Mouse (Mus musculus) neural tube, embryonic 11.5 days (tissue): ENCODE results near the gene AC124502.3. TPM values are rescaled to one million over a fixed set of nuclear protein-coding genes. Genes with fewer than 3 reads are reported as not detected.
"Not testable (repeated sequence)": the region's sequence is repeated elsewhere in the genome, so short reads cannot be mapped to it uniquely, and the experiment has no call there.

ENCODE experiments used
- ATAC-seq: fragments of 200-750 bp; cut with Nextera tagmentation; 2 replicates; pipeline ENCODE4 v1.8.0; 2017; ENCODE audit warnings: moderate number of reproducible peaks, mild to moderate bottlenecking, moderate TSS enrichment, moderate library complexity; ENCODE audit not compliant: insufficient read depth, low FRiP score, low TSS enrichment
- DNase-seq: peaks from one replicate; pipeline ENCODE4 v3.0.0-alpha.2; 2015; ENCODE audit warnings: low spot score
- H3K27ac ChIP-seq: fragments of 300-500 bp; sonication (generic); 2 replicates; pipeline ENCODE4 v1.5.1; 2014; ENCODE audit warnings: low read depth, mild to moderate bottlenecking, low read length
- H3K27me3 ChIP-seq: fragments of 300-500 bp; sonication (generic); 2 replicates; pipeline ENCODE4 v1.6.1; 2014; ENCODE audit warnings: mild to moderate bottlenecking, low read length, mixed read lengths; ENCODE audit not compliant: control insufficient read depth, insufficient read depth
- H3K36me3 ChIP-seq: fragments of 300-500 bp; sonication (generic); 2 replicates; pipeline ENCODE4 v1.6.1; 2014; ENCODE audit warnings: mild to moderate bottlenecking, low read length, moderate library complexity, mixed read lengths; ENCODE audit not compliant: control insufficient read depth, insufficient read depth
- H3K4me1 ChIP-seq: fragments of 300-500 bp; sonication (generic); 2 replicates; pipeline ENCODE4 v1.6.1; 2014; ENCODE audit warnings: low read length, mixed read lengths; ENCODE audit not compliant: control insufficient read depth, insufficient read depth
- H3K4me2 ChIP-seq: fragments of 300-500 bp; sonication (generic); 2 replicates; pipeline ENCODE4 v1.6.1; 2014; ENCODE audit warnings: low read depth, mild to moderate bottlenecking, moderate library complexity
- H3K4me3 ChIP-seq: fragments of 300-500 bp; sonication (generic); 2 replicates; pipeline ENCODE4 v1.5.1; 2014; ENCODE audit warnings: low read depth, low read length
- H3K9ac ChIP-seq: fragments of 300-500 bp; sonication (generic); 2 replicates; pipeline ENCODE4 v1.6.1; 2014; ENCODE audit warnings: mild to moderate bottlenecking, low read length
- H3K9me3 ChIP-seq: fragments of 300-500 bp; sonication (generic); 2 replicates; pipeline ENCODE4 v1.6.1; 2016; ENCODE audit warnings: low read length; ENCODE audit not compliant: control insufficient read depth
- WGBS: fragments of 180-500 bp; shearing (Covaris S2); extraction: QIAGEN DNeasy Blood & Tissue Kit; methylation state at CpG from one replicate; pipeline ENCODE4 v1.1.7; 2014; 5-methylcytosine and 5-hydroxymethylcytosine counted together
- polyA plus RNA-seq: library from polyadenylated mRNA; unstranded; fragments of >200 nt; fragmentation: Nextera tagmentation; extraction: Ambion mirVana; gene quantifications from 2 replicates; pipeline ENCODE4 v1.2.1, GENCODE M21; 2014

Gene AC124502.3
- polyA plus RNA-seq, 1 experiment from 2014 or later, result 1.2 TPM

DNA sequence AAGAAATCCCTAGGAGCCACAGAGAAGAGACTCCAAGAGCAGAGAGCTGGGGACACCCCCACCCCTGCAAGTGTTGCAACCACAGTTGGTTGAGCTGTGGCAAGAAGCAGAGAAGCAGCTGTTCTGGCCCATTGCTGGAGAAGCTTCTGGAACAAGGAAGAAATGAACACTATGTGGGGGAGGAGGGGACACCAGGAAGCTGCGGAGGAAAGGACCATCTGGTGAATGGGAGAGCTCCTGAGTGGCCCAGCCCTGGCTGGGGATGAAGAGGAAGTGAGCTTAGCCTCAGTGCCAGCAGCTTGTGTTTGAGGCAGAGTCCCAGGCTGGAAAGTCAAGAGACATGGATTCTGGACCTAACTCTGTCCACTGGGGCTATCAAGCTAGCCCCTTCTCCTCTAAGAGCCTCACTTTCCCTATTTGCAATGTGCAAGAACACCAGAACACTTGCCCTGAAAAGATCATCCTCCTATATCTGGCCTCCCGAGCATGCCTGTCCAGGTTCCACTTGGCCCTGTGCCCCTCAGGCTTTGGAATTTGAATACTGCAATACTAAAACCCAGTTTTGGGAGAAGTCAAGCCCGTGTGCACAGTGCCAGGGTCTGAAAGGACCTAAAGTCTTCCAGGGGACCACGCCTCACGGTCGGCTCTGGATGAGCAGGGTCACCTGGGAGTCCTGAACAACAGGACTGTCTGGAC lies 39.1 kb upstream of the AC124502.3 start:
- no peak overlapping the region for H3K4me3 ChIP-seq
- WGBS, result 77% methylated on average over 6 of the region's 6 CpGs
- ATAC-seq (no peak), DNase-seq (no peak)
- H3K4me1 ChIP-seq, result 0 out of 2 replicates have a peak, but pooled peaks cover 5% of the 10 kb centered on the region
- no peak overlapping the region for H3K9ac ChIP-seq
- H3K9me3 ChIP-seq, result no peaks in the 10 kb centered on the region
- no peaks in the 10 kb centered on the region for H3K27me3 ChIP-seq
- H3K4me2 ChIP-seq, result no peak overlapping the region
- no peaks in the 10 kb centered on the region for H3K36me3 ChIP-seq
- no peak overlapping the region for H3K27ac ChIP-seq

DNA sequence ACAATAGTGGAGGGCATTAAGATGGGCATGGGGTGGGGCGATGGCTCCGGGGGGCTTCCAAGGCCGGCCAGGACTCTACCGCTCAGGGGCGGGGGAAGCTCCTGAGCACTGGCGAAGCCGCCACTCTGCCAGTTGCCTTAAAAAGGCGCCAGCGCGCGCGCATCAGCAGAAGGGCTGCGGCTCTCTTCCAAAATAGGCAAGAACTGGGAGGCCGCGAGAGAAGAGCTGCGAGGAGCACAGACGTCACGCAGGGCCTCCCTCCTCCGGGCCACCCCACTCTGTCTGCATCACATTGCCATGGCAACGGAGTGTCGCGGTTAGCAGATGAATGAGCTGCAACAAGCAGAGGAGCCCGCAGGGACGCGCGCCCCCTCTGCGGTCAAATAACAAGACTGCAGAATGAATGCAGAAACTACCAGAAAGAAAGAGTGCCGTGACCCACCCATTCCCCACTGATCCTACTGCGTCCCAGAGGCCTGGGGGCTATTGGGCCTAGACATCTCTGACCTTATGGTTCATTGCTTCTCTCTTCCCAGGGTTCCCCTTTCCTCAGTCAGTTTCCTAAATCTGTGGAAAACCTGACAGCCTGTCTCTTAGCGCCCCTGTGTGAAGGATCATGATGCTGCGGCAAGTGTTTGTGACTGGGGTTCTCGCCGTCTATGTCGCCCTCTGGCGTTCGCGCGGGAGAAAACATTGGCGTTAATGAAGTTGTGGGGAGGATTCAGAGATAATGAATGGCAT lies 36.9 kb upstream of the AC124502.3 start:
- no peaks in the 10 kb centered on the region for H3K36me3 ChIP-seq
- WGBS, result under 1% methylated on average over 39 of the region's 39 CpGs
- no peaks in the 10 kb centered on the region for H3K27me3 ChIP-seq
- ATAC-seq (peak; percentile 93), DNase-seq (peak; percentile 92)
- H3K27ac ChIP-seq, result peak overlapping the region; percentile 35; the same call in 1 of the 2 replicates
- peak overlapping the region; percentile 43 for H3K4me2 ChIP-seq
- no peaks in the 10 kb centered on the region for H3K9me3 ChIP-seq
- H3K4me1 ChIP-seq, result 0 out of 2 replicates have a peak, but pooled peaks cover 5% of the 10 kb centered on the region
- peak overlapping the region; percentile 23; the same call in 1 of the 2 replicates for H3K9ac ChIP-seq
- peak overlapping the region; percentile 21 for H3K4me3 ChIP-seq

DNA sequence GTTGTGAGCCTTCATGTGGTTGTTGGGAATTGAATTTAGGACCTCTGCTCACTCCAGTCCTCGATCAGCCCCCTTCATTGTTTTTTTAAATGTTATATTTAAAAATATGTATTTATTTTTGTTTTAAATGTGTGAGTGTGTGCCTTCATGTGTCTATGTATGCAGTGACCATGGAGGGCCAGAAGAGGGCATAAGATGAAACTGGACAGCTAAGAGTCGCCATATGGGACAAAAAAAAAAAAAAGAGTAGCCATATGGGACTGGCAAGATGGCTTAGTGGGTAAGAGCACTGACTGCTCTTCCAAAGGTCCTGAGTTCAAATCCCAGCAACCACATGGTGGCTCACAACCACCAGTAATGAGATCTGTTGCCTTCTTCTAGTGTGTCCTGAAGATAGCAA lies 35.0 kb upstream of the AC124502.3 start:
- not testable (repeated sequence) for H3K4me1 ChIP-seq, H3K4me2 ChIP-seq, H3K4me3 ChIP-seq, H3K9ac ChIP-seq, H3K27ac ChIP-seq, H3K36me3 ChIP-seq, DNase-seq, H3K9me3 ChIP-seq, H3K27me3 ChIP-seq, ATAC-seq
- WGBS, result 63% methylated on average over 2 of the region's 2 CpGs

DNA sequence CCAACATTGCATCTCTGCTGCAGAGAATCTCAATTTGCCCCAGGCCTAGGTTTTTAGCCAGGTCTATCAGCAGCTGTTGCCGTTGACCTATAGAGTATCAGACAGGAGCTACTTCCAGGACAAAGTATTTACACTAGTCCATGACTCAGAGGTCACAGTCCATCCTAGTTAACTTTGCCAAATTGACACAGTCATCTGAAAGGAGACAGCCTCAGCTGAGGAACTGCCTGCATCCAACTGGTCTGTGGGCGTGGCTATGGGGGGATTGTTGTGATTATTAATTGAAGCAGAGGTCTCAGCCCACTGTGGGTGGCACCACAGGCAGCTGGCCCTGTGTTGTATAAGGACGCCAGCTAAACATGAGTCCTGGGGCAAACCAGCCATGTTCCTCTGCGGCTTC lies 33.8 kb upstream of the AC124502.3 start:
- Histone ChIP-seq H3K36me3 (no peaks in the 10 kb centered on the region), H3K27me3 (no peaks in the 10 kb centered on the region), H3K4me2 (no peak overlapping the region), H3K4me1 (0 out of 2 replicates have a peak, but pooled peaks cover 5% of the 10 kb centered on the region), H3K9me3 (no peaks in the 10 kb centered on the region), H3K9ac (no peak overlapping the region), H3K4me3 (no peak overlapping the region), H3K27ac (no peak overlapping the region)
- ATAC-seq (no peak), DNase-seq (no peak)
- WGBS, result 59% methylated on average over 4 of the region's 4 CpGs

DNA sequence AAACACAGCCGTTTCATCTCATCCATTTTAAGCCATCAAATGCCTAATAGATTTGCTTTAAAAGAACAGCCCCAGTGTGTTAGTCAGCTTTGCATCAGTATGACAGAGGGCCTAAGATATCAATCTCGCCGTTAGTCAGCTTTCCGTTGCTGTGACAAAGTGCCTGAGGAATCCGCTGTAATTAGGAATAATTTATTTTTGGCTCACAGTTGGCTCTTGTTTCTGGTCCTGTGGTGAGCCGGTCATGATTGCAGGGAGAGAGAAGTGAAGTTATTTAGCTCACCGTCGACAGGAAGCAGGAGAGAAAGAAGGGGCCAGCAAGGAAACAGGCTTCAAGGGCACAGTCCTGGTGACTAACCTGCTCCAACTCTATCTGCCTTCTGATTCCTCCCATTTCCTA lies 25.6 kb upstream of the AC124502.3 start:
- ATAC-seq, result no peak
- no peaks in the 10 kb centered on the region for H3K36me3 ChIP-seq
- WGBS, result 81% methylated on average over 8 of the region's 8 CpGs

DNA sequence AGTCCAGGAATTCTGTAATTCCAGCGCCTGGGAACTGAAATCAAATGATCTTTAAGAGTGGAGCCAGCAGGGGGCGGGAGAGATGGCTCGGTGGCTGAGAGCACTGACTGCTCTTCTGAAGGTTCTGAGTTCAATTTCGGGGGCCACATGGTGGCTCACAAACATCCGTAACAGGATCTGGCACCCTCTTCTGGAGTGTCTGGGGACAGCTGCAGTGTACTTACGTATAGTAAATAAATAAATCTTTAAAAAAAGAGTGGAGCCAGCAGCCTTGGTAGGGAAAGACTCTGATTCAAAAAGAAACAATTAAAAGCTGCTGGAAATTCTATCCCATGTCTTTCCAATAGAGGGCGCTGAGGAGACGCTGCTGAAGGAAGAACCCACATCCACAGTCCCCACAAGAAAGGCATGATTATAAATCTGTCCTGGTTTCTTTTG lies 23.7 kb upstream of the AC124502.3 start:
- no peaks in the 10 kb centered on the region for H3K4me1 ChIP-seq
- peak; percentile 37 for DNase-seq
- no peak overlapping the region for H3K4me2 ChIP-seq
- ATAC-seq, result no peak
- H3K27ac ChIP-seq, result no peak overlapping the region
- 21% methylated on average over 8 of the region's 8 CpGs for WGBS
- H3K27me3 ChIP-seq, result no peaks in the 10 kb centered on the region
- no peak overlapping the region for H3K9ac ChIP-seq
- H3K9me3 ChIP-seq, result no peaks in the 10 kb centered on the region
- no peak overlapping the region for H3K4me3 ChIP-seq
- no peaks in the 10 kb centered on the region for H3K36me3 ChIP-seq

More for the DNA sequence above, 25.6 kb upstream of the AC124502.3 start:
- no peaks in the 10 kb centered on the region for H3K9me3 ChIP-seq
- H3K27ac ChIP-seq, result no peak overlapping the region
- H3K4me1 ChIP-seq, result no peaks in the 10 kb centered on the region
- no peak for DNase-seq
- H3K4me2 ChIP-seq, result no peak overlapping the region
- H3K27me3 ChIP-seq, result no peaks in the 10 kb centered on the region
- H3K4me3 ChIP-seq, result no peak overlapping the region
- H3K9ac ChIP-seq, result no peak overlapping the region

DNA sequence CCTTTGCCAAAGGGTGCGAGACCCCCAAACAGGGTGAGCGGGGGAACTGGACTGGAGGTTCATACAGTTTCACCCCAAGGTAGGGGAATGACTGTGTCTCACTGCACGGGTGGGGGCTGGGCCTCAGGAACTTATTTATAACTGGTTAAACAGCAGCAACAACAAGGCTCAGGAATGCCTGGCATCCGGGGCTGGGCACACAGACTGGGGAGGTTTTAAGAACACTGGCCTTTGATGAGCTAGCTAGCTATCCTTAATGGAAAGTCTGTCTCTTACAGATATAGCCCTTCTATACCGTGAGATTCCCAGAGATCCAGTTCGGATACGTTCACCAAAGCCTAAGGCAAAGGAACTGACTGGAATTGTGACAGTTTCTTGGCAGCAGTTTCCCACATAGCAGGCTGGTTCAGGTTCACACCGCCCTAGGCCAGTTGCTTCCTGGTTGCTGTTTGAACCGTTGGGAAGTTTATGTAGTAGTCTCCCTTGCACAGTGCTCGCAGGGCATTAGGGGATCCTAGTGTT lies 22.4 kb upstream of the AC124502.3 start:
- no peak overlapping the region for H3K4me2 ChIP-seq
- DNase-seq (no peak), ATAC-seq (no peak)
- WGBS, result 48% methylated on average over 10 of the region's 10 CpGs
- no peak overlapping the region for H3K27ac ChIP-seq
- no peaks in the 10 kb centered on the region for H3K4me1 ChIP-seq
- no peak overlapping the region for H3K9ac ChIP-seq
- H3K36me3 ChIP-seq, result no peaks in the 10 kb centered on the region
- no peaks in the 10 kb centered on the region for H3K27me3 ChIP-seq
- no peaks in the 10 kb centered on the region for H3K9me3 ChIP-seq
- no peak overlapping the region for H3K4me3 ChIP-seq

DNA sequence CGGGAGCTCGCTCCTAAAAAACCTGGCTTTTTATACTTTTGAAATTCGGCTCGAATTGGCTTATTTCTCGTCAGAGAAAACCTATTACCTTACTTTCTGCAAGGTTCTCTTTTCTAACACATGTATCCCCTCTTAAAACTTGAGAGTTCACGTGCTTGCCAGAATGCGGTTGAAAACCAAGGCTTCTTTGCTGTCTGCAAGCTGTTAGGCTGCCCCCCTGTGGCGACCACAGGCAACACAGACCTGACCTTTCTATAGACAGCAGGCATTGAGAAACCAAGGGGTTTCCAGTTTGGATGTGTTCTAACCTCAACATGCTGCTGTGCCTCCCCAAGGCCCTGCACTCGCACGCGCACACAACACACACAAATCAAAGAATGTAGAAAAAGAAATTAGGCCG lies 21.9 kb upstream of the AC124502.3 start:
- H3K9ac ChIP-seq, result no peak overlapping the region
- no peaks in the 10 kb centered on the region for H3K4me1 ChIP-seq
- H3K9me3 ChIP-seq, result no peaks in the 10 kb centered on the region
- 21% methylated on average over 12 of the region's 12 CpGs for WGBS
- DNase-seq (peak; percentile 77), ATAC-seq (no peak)
- H3K27me3 ChIP-seq, result no peaks in the 10 kb centered on the region
- H3K36me3 ChIP-seq, result no peaks in the 10 kb centered on the region
- H3K4me3 ChIP-seq, result no peak overlapping the region
- H3K4me2 ChIP-seq, result no peak overlapping the region
- H3K27ac ChIP-seq, result no peak overlapping the region
